Comparison of ENCODE assay signal across 27 mouse cellular contexts in the genomic region with DNA sequence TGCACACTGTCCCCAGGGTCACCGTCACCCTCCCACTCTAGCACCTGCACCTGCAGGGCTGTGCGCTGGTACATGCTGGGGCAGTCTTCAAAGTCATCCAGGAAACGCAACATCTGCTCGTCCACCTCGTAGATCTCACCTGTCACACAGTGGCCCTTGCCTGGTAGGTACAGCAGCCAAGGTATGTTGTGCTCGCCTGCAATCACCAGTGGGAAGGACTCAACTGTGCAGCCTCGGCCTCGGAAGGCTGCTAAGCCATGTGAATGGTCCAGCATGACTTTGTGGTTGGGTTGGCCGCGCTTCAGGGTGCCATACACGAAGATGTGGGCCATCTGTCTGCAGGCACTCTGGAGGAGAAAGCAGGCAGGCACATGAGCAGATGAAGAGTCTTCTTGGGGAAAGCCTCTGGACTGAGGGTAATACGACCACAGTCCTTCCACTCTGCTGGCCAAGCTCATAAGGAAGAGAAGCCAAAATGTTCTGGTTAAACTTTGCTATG. TPM values are rescaled to one million over a fixed set of nuclear protein-coding genes. Genes with fewer than 3 reads are reported as not detected.
A peak's percentile ranks its signal among the peaks of the same experiment; 100 is the strongest.
DNase-seq lines count a peak whose midpoint lies in the region; ATAC-seq and TF ChIP-seq lines count a peak whose summit lies in the region.
"Had no signal": no experiment of that assay in that cellular context is flagged by ENCODE, and none has a peak within 500 bp of the region (broad histone marks: within the 10 kb centered on the region; RNA-seq: fewer than 3 reads in every experiment).

No protein-coding gene starts in this region.

- H3K4me3 ChIP-seq in heart, embryonic 12.5 days = no peak overlapping the region
- no peak overlapping the region for H3K4me3 ChIP-seq in hindbrain, postnatal 0 days (ENCODE audit: low read length)
- H3K4me3 ChIP-seq: embryonic facial prominence, embryonic 10.5 days; embryonic facial prominence, embryonic 13.5 days; erythroblast, embryonic 14.5 days; forebrain, embryonic 12.5 days; forebrain, embryonic 15.5 days; heart, adult 2 months; heart, embryonic 15.5 days had no signal

- 89% methylated on average over 12 of the region's 12 CpGs for WGBS in heart, embryonic 12.5 days
- 89% methylated on average over 12 of the region's 12 CpGs for WGBS in hindbrain, postnatal 0 days

- no peaks in the 10 kb centered on the region for H3K27me3 ChIP-seq in heart, embryonic 12.5 days (replicated peaks)
- H3K27me3 ChIP-seq in hindbrain, postnatal 0 days (ENCODE audit: insufficient read depth, low read length) = no peaks in the 10 kb centered on the region
- H3K27me3 ChIP-seq: embryonic facial prominence, embryonic 13.5 days; forebrain, embryonic 12.5 days; forebrain, embryonic 15.5 days; heart, embryonic 15.5 days had no signal

- no peak overlapping the region for H3K9ac ChIP-seq in heart, embryonic 12.5 days
- H3K9ac ChIP-seq in hindbrain, postnatal 0 days (replicated peaks; ENCODE audit: low read length) = no peak overlapping the region
- H3K9ac ChIP-seq: embryonic facial prominence, embryonic 13.5 days; forebrain, embryonic 12.5 days; forebrain, embryonic 15.5 days; heart, embryonic 15.5 days; hindbrain, embryonic 14.5 days had no signal

- no peak for ATAC-seq in heart, embryonic 12.5 days (ENCODE audit: insufficient number of reproducible peaks, low FRiP score)
- ATAC-seq in neutrophil, adult 5-6 weeks (ENCODE audit: extremely low read depth, insufficient number of reproducible peaks, low FRiP score, poor library complexity, severe bottlenecking) = 0 out of 2 replicates have a peak, but pooled peaks have one; percentile 8
- no peak for ATAC-seq in hindbrain, postnatal 0 days
- ATAC-seq: CD4-positive, CD25-positive, alpha-beta regulatory T cell, adult 4 months; forebrain, embryonic 15.5 days; intestine, embryonic 16.5 days had no signal

- intact Hi-C loops in left cerebral cortex, postnatal 4 days (cut with DNase I) = no loop called here
- intact Hi-C loops in left cerebral cortex, postnatal 14 days (cut with DNase I) = no loop called here

- peaks cover 21% of the 10 kb centered on the region for H3K4me1 ChIP-seq in heart, embryonic 12.5 days (replicated peaks)
- no peaks in the 10 kb centered on the region for H3K4me1 ChIP-seq in hindbrain, postnatal 0 days (ENCODE audit: insufficient read depth, low read length)
- H3K4me1 ChIP-seq: forebrain, embryonic 12.5 days; forebrain, embryonic 15.5 days had no signal

- H3K9me3 ChIP-seq in heart, embryonic 12.5 days (replicated peaks) = no peaks in the 10 kb centered on the region
- H3K9me3 ChIP-seq in hindbrain, postnatal 0 days (ENCODE audit: low read length) = no peaks in the 10 kb centered on the region
- H3K9me3 ChIP-seq: embryonic facial prominence, embryonic 10.5 days; embryonic facial prominence, embryonic 13.5 days; forebrain, embryonic 12.5 days; forebrain, embryonic 15.5 days; heart, embryonic 15.5 days had no signal

- no peak overlapping the region for H3K4me2 ChIP-seq in heart, embryonic 12.5 days
- no peak overlapping the region for H3K4me2 ChIP-seq in hindbrain, postnatal 0 days (ENCODE audit: low read depth, low read length)
- H3K4me2 ChIP-seq: embryonic facial prominence, embryonic 13.5 days; forebrain, embryonic 12.5 days; forebrain, embryonic 15.5 days; heart, embryonic 11.5 days; heart, embryonic 15.5 days; hindbrain, embryonic 14.5 days had no signal

- TF ChIP-seq CTCF in hindbrain, postnatal 0 days (IDR thresholded peaks at IDR 0.05; ENCODE audit: low read depth) = no peak

- H3K36me3 ChIP-seq in heart, embryonic 12.5 days = peaks cover 13% of the 10 kb centered on the region
- H3K36me3 ChIP-seq in hindbrain, postnatal 0 days (ENCODE audit: insufficient read depth, low read length) = peaks cover 5% of the 10 kb centered on the region; the same call in 1 of the 2 replicates
- H3K36me3 ChIP-seq: forebrain, embryonic 12.5 days; forebrain, embryonic 15.5 days; heart, embryonic 15.5 days had no signal

- H3K27ac ChIP-seq in heart, embryonic 12.5 days (ENCODE audit: poor library complexity, severe bottlenecking) = no peak overlapping the region
- H3K27ac ChIP-seq in hindbrain, postnatal 0 days = no peak overlapping the region
- H3K27ac ChIP-seq: embryonic facial prominence, embryonic 10.5 days; embryonic facial prominence, embryonic 13.5 days; forebrain, embryonic 12.5 days; forebrain, embryonic 15.5 days; heart, adult 2 months; heart, embryonic 15.5 days; hindbrain, embryonic 14.5 days had no signal

- peak; percentile 49 to 60 for DNase-seq in cerebellum, postnatal 10 days
- no peak for DNase-seq in cerebellum, postnatal 4 days (ENCODE audit: low spot score in 2 of 2)
- peak; percentile 79 for DNase-seq in heart, adult 11 months
- peak; percentile 35 for DNase-seq in left cerebral cortex, postnatal 4 days
- DNase-seq in left cerebral cortex, postnatal 14 days (ENCODE audit: low spot score in 2 of 2) = no peak
- no peak for DNase-seq in hindbrain, postnatal 0 days (ENCODE audit: low spot score)
- DNase-seq: adrenal gland, adult 2 months; adrenal gland, postnatal 14 days; cerebellum, adult 9-10 months; embryo, embryonic 11 days; gastrocnemius, postnatal 25 days; heart, adult 2 months; heart, postnatal 10 days; heart, postnatal 4 days; kidney, adult 18-20 months had no signal

RNA-seq across cellular contexts. Expression of a gene that starts 22.0 kb away (rescaled TPM):
- 11.5 and 12.3 TPM in 2 replicates for polyA plus RNA-seq in heart, embryonic 12.5 days (2016; fragmentation: Nextera tagmentation; extraction: Ambion mirVana)
- 10 to 100 TPM; 11.4 to 11.5 TPM for total RNA-seq in left cerebral cortex, postnatal 4 days (2021)
- total RNA-seq in left cerebral cortex, postnatal 14 days (2021) = 10 to 100 TPM; 21.8 to 22.2 TPM
- total RNA-seq in neutrophil, adult 5-6 weeks (2017) = 8.3 and 10.7 TPM in 2 replicates
- total RNA-seq in hindbrain, postnatal 0 days (2014; rRNA removed) = 18.4 and 36.5 TPM in 2 replicates
- polyA plus RNA-seq in hindbrain, postnatal 0 days (2015; fragmentation: Nextera tagmentation; extraction: Ambion mirVana) = 27.9 and 29.1 TPM in 2 replicates

Comparison
In these comparisons a context has a peak if more than half of its experiments do, and no peak if none do; other contexts are left out.
1. DNase-seq: peak in cerebellum, postnatal 10 days (2 of 2), heart, adult 11 months (single experiment) and left cerebral cortex, postnatal 4 days (single experiment); none in cerebellum, postnatal 4 days (0 of 2), left cerebral cortex, postnatal 14 days (0 of 2) and hindbrain, postnatal 0 days (single experiment).